Mouse (Mus musculus) heart, embryonic 10.5 days (tissue): Measurements from ENCODE around the gene Tspear. TPM values are rescaled to one million over a fixed set of nuclear protein-coding genes. Genes with fewer than 3 reads are reported as not detected.

Source experiments
- DNase-seq: peaks from one replicate; pipeline ENCODE4 v3.0.0-alpha.2; 2017; ENCODE audit warnings: low spot score
- H3K27ac ChIP-seq: fragments of 300-500 bp; sonication (generic); 2 replicates; pipeline ENCODE4 v1.5.1; 2016; ENCODE audit warnings: mild to moderate bottlenecking
- H3K27me3 ChIP-seq: fragments of 300-500 bp; sonication (generic); 2 replicates; pipeline ENCODE4 v1.6.1; 2016; ENCODE audit warnings: mild to moderate bottlenecking; ENCODE audit not compliant: poor library complexity, insufficient read depth, severe bottlenecking
- H3K36me3 ChIP-seq: fragments of 300-500 bp; sonication (generic); 2 replicates; pipeline ENCODE4 v1.6.1; 2016; ENCODE audit warnings: mild to moderate bottlenecking, moderate library complexity
- H3K4me1 ChIP-seq: fragments of 300-500 bp; sonication (generic); 2 replicates; pipeline ENCODE4 v1.6.1; 2016; ENCODE audit warnings: mild to moderate bottlenecking
- H3K4me3 ChIP-seq: fragments of 300-500 bp; sonication (generic); 2 replicates; pipeline ENCODE4 v1.5.1; 2016; ENCODE audit warnings: mild to moderate bottlenecking, moderate library complexity
- H3K9me3 ChIP-seq: fragments of 300-500 bp; sonication (generic); 2 replicates; pipeline ENCODE4 v1.6.1; 2016; ENCODE audit warnings: mild to moderate bottlenecking, moderate library complexity
- WGBS: fragments of 180-500 bp; shearing (Covaris S2); methylation state at CpG from one replicate; pipeline ENCODE4 v1.1.7; 2016; 5-methylcytosine and 5-hydroxymethylcytosine counted together
- polyA plus RNA-seq: library from polyadenylated mRNA; unstranded; fragments of >200 nt; fragmentation: Nextera tagmentation; extraction: Ambion mirVana; gene quantifications from 2 replicates; pipeline ENCODE4 v1.2.1, GENCODE M21; 2016

Tspear gene
- polyA plus RNA-seq, 1 experiment from 2014 or later = 0.38 TPM

GRCm38 (mm10) chr10:77814382-77814781, 128.0 kb downstream of the Tspear start, which contains the start of gene Gm2696:
TSS of gene Gm2696 (plus strand) at chr10:77814682.
- H3K27ac ChIP-seq = no peak within 1 kb of the TSS
- WGBS = 39% methylated on average over 4 of the region's 4 CpGs
- H3K36me3 ChIP-seq = no peaks in the 10 kb centered on the region
- no peak for DNase-seq
- no peaks in the 10 kb centered on the region for H3K9me3 ChIP-seq
- H3K27me3 ChIP-seq = no peaks in the 10 kb centered on the region
- no peak within 1 kb of the TSS for H3K4me3 ChIP-seq
- no peaks in the 10 kb centered on the region for H3K4me1 ChIP-seq

DNA sequence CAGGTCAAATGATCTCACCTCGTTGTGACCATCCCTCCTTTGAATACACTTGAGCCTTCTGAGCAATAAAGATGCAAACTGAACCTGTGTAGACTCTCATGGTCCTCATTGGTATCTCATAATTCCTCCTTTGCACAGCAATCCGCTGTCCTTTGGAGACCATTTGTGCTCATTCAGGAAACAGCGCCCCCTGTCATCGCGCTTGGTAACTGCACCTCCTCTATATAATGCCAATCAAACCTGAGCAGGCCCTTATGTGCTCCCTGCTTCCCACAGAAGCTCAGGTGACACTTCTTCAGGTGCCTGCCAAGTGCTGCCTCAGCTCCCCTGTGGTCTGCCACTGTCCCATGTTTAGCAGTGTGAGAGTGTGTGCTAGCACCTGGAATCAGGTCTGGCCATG, 129.1 kb downstream of the Tspear start:
- H3K4me3 ChIP-seq = no peak overlapping the region
- H3K36me3 ChIP-seq = no peaks in the 10 kb centered on the region
- 18% methylated on average over 5 of the region's 5 CpGs for WGBS
- H3K27ac ChIP-seq = no peak overlapping the region
- H3K9me3 ChIP-seq = no peaks in the 10 kb centered on the region
- no peaks in the 10 kb centered on the region for H3K27me3 ChIP-seq
- H3K4me1 ChIP-seq = no peaks in the 10 kb centered on the region
- no peak for DNase-seq

DNA sequence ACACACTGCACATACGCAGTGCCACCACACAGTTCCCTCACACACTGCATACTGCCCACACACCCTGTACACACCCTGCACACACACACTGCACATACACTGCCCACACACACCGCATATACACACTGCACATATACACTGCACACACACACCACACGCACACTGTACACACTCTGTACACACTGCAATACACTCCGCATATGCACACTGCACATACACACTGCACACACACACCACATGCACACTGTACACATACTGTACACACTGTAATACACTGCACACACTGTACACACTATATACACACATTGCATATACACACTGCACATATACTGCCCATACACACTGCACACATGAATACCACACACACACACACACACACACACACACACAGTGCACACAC, 132.2 kb downstream of the Tspear start:
- WGBS = 92% methylated on average over 4 of the region's 4 CpGs

DNA sequence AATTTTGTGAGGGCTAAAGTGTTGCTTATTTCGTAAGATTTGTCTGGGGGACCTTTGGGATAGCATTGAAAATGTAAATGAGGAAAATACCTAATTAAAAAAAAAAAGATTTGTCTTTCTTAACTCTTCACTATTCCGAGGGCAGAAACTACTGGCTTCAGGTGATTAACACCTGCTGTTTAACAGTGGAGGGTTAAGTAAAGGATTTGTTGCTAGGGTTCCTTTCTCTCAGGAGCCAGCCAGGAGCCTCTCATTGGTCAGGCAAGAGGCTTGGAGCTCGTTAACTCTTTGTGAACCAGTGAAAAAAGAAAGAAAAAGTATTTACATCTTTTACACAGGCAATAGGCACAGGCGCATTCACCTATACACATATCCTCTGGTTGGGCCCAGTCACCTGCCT, 132.8 kb downstream of the Tspear start:
- Histone ChIP-seq H3K4me1 (no peaks in the 10 kb centered on the region), H3K27ac (no peak overlapping the region), H3K27me3 (no peaks in the 10 kb centered on the region), H3K9me3 (no peaks in the 10 kb centered on the region), H3K4me3 (no peak overlapping the region), H3K36me3 (no peaks in the 10 kb centered on the region)
- DNase-seq = no peak
- 34% methylated on average over 4 of the region's 4 CpGs for WGBS

More for the DNA sequence above, 132.2 kb downstream of the Tspear start:
- no peaks in the 10 kb centered on the region for H3K4me1 ChIP-seq
- no peaks in the 10 kb centered on the region for H3K9me3 ChIP-seq
- no peak overlapping the region for H3K4me3 ChIP-seq
- H3K27ac ChIP-seq = no peak overlapping the region
- H3K27me3 ChIP-seq = no peaks in the 10 kb centered on the region
- DNase-seq = no peak
- no peaks in the 10 kb centered on the region for H3K36me3 ChIP-seq

DNA sequence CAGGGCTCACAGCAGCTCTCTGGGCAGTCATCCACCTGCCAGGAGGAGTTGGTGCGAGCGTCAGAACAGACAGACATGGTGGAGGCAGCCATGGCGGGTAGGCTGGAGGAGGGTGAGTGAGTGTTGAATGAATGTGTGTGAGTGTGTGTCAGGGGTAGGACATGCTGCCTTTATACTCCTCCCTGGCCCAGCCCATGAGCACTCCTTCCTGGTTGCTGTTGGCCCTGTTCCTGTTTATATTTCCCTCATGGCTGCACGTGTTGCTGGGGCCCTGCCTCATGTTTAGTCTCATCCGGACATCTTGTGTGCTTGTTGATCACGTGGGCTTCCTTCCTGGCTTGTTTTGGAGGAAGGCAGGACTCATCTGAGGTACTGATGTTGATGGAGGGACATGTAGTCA, 140.6 kb downstream of the Tspear start, which contains the start of gene Krtap10-4:
Krtap10-4 (minus strand) TSS at position 145 of the 400 bp plus-strand sequence.
- no peaks in the 10 kb centered on the region for H3K36me3 ChIP-seq
- no peaks in the 10 kb centered on the region for H3K27me3 ChIP-seq
- DNase-seq = no peak
- no peak within 1 kb of the TSS for H3K4me3 ChIP-seq
- H3K4me1 ChIP-seq = no peaks in the 10 kb centered on the region
- H3K9me3 ChIP-seq = no peaks in the 10 kb centered on the region
- 69% methylated on average over 6 of the region's 6 CpGs for WGBS
- H3K27ac ChIP-seq = no peak within 1 kb of the TSS

GRCm38 (mm10) chr10:77835647-77836046, 149.3 kb downstream of the Tspear start, which contains the start of gene Krtap10-10:
TSS of gene Krtap10-10 (plus strand) at chr10:77835947.
- Histone ChIP-seq H3K36me3 (no peaks in the 10 kb centered on the region), H3K4me1 (no peaks in the 10 kb centered on the region), H3K4me3 (no peak within 1 kb of the TSS), H3K9me3 (no peaks in the 10 kb centered on the region), H3K27me3 (no peaks in the 10 kb centered on the region), H3K27ac (no peak within 1 kb of the TSS)
- DNase-seq = no peak
- 71% methylated on average over 9 of the region's 9 CpGs for WGBS

- H3K4me3 ChIP-seq = no peak overlapping the region
- DNase-seq = no peak
- no peaks in the 10 kb centered on the region for H3K27me3 ChIP-seq
- H3K36me3 ChIP-seq = no peaks in the 10 kb centered on the region
- H3K9me3 ChIP-seq = 0 out of 2 replicates have a peak, but pooled peaks cover 7% of the 10 kb centered on the region
- H3K27ac ChIP-seq = no peak overlapping the region
- 66% methylated on average over 6 of the region's 6 CpGs for WGBS
- H3K4me1 ChIP-seq = no peaks in the 10 kb centered on the region
Observed at GRCm38 (mm10) chr10:77839006-77839405, 152.6 kb downstream of the Tspear start.

- H3K27ac ChIP-seq = no peak within 1 kb of the TSS
- H3K27me3 ChIP-seq = no peaks in the 10 kb centered on the region
- 59% methylated on average over 3 of the region's 3 CpGs for WGBS
- H3K36me3 ChIP-seq = no peaks in the 10 kb centered on the region
- no peak within 1 kb of the TSS for H3K4me3 ChIP-seq
- H3K9me3 ChIP-seq = 0 out of 2 replicates have a peak, but pooled peaks cover 4% of the 10 kb centered on the region
- no peak for DNase-seq
- H3K4me1 ChIP-seq = no peaks in the 10 kb centered on the region
Observed at GRCm38 (mm10) chr10:77846503-77846902, 160.1 kb downstream of the Tspear start, which contains the start of gene Gm36176. TSS of gene Gm36176 (plus strand) at chr10:77846803.

GRCm38 (mm10) chr10:77846961-77847360, 160.6 kb downstream of the Tspear start:
- 11% methylated on average over 2 of the region's 2 CpGs for WGBS
- DNase-seq = no peak
- Histone ChIP-seq H3K27ac (no peak overlapping the region), H3K4me1 (no peaks in the 10 kb centered on the region), H3K36me3 (no peaks in the 10 kb centered on the region), H3K9me3 (0 out of 2 replicates have a peak, but pooled peaks cover 4% of the 10 kb centered on the region), H3K4me3 (no peak overlapping the region), H3K27me3 (no peaks in the 10 kb centered on the region)

GRCm38 (mm10) chr10:77847538-77847937, 161.2 kb downstream of the Tspear start:
- Histone ChIP-seq H3K4me3 (no peak overlapping the region), H3K27me3 (peaks cover 4% of the 10 kb centered on the region; the same call in 1 of the 2 replicates), H3K9me3 (0 out of 2 replicates have a peak, but pooled peaks cover 4% of the 10 kb centered on the region), H3K27ac (no peak overlapping the region), H3K4me1 (no peaks in the 10 kb centered on the region), H3K36me3 (no peaks in the 10 kb centered on the region)
- DNase-seq = no peak
- 84% methylated on average over 2 of the region's 2 CpGs for WGBS

DNA sequence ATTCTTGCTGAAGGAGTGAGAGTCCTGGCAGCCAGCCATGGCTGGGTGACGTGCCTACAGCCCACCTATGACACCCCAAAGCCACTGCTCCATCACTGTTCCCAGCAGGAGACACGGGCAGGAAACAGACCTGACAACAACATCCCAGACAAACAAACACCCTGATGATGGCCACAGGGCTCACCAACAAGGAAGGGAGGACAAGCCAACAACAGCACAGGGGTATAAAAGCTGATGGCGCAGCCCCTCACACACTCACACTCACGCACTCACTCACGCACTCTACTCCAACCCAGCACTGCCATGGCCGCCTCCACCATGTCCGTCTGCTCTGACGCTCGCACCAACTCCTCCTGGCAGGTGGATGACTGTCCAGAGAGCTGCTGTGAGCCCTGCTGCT, 166.2 kb downstream of the Tspear start, which contains the start of gene Gm10318:
Gm10318 (plus strand) TSS at position 301 of the 400 bp plus-strand sequence.
- peaks cover 8% of the 10 kb centered on the region; the same call in 1 of the 2 replicates for H3K27me3 ChIP-seq
- H3K27ac ChIP-seq = no peak within 1 kb of the TSS
- H3K9me3 ChIP-seq = no peaks in the 10 kb centered on the region
- no peaks in the 10 kb centered on the region for H3K36me3 ChIP-seq
- H3K4me1 ChIP-seq = no peaks in the 10 kb centered on the region
- no peak for DNase-seq
- 56% methylated on average over 9 of the region's 9 CpGs for WGBS
- H3K4me3 ChIP-seq = no peak within 1 kb of the TSS

GRCm38 (mm10) chr10:77861675-77862074, 175.3 kb downstream of the Tspear start, which contains the start of gene Gm3285:
TSS of gene Gm3285 (plus strand) at chr10:77861975.
- WGBS = 45% methylated on average over 7 of the region's 7 CpGs
- H3K27ac ChIP-seq = no peak within 1 kb of the TSS
- H3K36me3 ChIP-seq = no peaks in the 10 kb centered on the region
- DNase-seq = no peak
- H3K4me3 ChIP-seq = no peak within 1 kb of the TSS
- H3K4me1 ChIP-seq = peaks cover 6% of the 10 kb centered on the region; the same call in 1 of the 2 replicates
- H3K9me3 ChIP-seq = no peaks in the 10 kb centered on the region
- H3K27me3 ChIP-seq = 0 out of 2 replicates have a peak, but pooled peaks cover 8% of the 10 kb centered on the region

DNA sequence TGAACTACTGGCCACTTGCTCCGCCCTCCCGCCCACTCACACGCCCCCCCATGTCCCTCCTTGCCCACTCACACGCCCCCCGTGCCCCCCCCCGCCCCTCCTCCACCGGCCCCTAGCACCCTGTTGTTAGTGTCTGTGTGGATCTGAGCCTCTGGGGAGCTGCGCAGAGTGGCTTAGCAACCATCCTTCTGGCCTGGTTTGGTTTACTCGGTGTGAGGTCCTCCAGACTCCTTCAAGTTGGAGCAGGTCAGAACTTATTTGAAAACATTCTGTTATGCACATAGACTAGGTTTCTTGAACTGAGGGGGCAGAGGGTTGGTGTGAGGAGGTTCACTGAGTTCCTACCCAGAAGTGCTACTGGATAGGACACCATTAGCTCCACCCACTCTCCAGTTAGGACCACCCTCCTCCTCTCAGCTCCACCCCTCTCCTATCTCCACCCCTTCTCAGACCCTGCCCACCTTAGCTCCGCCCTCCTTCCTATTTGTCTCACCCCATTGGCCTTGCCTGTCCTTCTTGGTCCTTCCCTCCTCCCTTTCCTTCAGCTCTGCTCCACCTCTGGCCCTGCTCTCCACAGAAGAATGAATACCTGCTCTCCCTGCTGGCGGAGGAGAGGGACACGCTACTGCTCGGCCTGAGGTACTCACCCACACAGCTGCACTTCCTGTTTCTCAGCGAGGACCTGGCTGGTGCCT, 177.8 kb downstream of the Tspear start:
- Histone ChIP-seq H3K9me3 (no peaks in the 10 kb centered on the region), H3K27me3 (0 out of 2 replicates have a peak, but pooled peaks cover 8% of the 10 kb centered on the region), H3K36me3 (no peaks in the 10 kb centered on the region), H3K4me3 (peak overlapping the region; percentile 42), H3K4me1 (peaks cover 6% of the 10 kb centered on the region; the same call in 1 of the 2 replicates), H3K27ac (no peak overlapping the region)
- DNase-seq = no peak
- whole genome bisulfite sequencing = 35% methylated on average over 14 of the region's 14 CpGs
